Mouse (Mus musculus): ENCODE data around the gene Sumf1. TPM values are rescaled to one million over a fixed set of nuclear protein-coding genes. Genes with fewer than 3 reads are reported as not detected.

Gene Sumf1
- total RNA-seq, 2 experiments from 2014 or later: 15.7 to 17.1 TPM

- intact Hi-C loops (cut with DNase I): loop anchor here (5.0 kb wide), 2 partner anchors 115 to 120 kb away; no protein-coding TSS in a partner anchor
- DNase-seq: no peak
These were observed 26.8 kb upstream of the Sumf1 start for GRCm38 (mm10) chr6:108211896-108212880.

GRCm38 (mm10) chr6:108206914-108207566 is 21.7 kb upstream of the Sumf1 start:
- intact Hi-C loops (cut with DNase I): no loop called here
- no peak for DNase-seq

GRCm38 (mm10) chr6:108206145-108206544 is 20.8 kb upstream of the Sumf1 start:
- intact Hi-C loops (cut with DNase I): no loop called here
- DNase-seq: no peak

- intact Hi-C loops (cut with DNase I): no loop called here
These were observed 18.9 kb upstream of the Sumf1 start for GRCm38 (mm10) chr6:108204322-108204721.

GRCm38 (mm10) chr6:108198286-108198685 is 12.9 kb upstream of the Sumf1 start:
- intact Hi-C loops (cut with DNase I): no loop called here
- DNase-seq: no peak

More at GRCm38 (mm10) chr6:108204322-108204721, 18.9 kb upstream of the Sumf1 start:
- no peak for DNase-seq

- intact Hi-C loops (cut with DNase I): no loop called here
- DNase-seq: no peak
These were observed 11.7 kb upstream of the Sumf1 start for GRCm38 (mm10) chr6:108197117-108197516.

- intact Hi-C loops (cut with DNase I): no loop called here
These were observed 11.3 kb upstream of the Sumf1 start for GRCm38 (mm10) chr6:108196665-108197064.

GRCm38 (mm10) chr6:108192632-108193031 is 7.2 kb upstream of the Sumf1 start:
- no peak for DNase-seq
- intact Hi-C loops (cut with DNase I): no loop called here

More at GRCm38 (mm10) chr6:108196665-108197064, 11.3 kb upstream of the Sumf1 start:
- no peak for DNase-seq

- intact Hi-C loops (cut with DNase I): no loop called here
- DNase-seq: no peak
These were observed 5.3 kb upstream of the Sumf1 start for GRCm38 (mm10) chr6:108190690-108191089.

GRCm38 (mm10) chr6:108185685-108186009 is 265 bp upstream of the Sumf1 start:
- intact Hi-C loops (cut with DNase I): no loop called here
- DNase-seq: no peak

GRCm38 (mm10) chr6:108179087-108179486 is 6.3 kb downstream of the Sumf1 start:
- DNase-seq: no peak
- intact Hi-C loops (cut with DNase I): no loop called here

GRCm38 (mm10) chr6:108174181-108174580 is 11.2 kb downstream of the Sumf1 start:
- intact Hi-C loops (cut with DNase I): no loop called here
- DNase-seq: peak in 1 of 2 experiments; percentile 11

GRCm38 (mm10) chr6:108172219-108172618 is 13.2 kb downstream of the Sumf1 start:
- intact Hi-C loops (cut with DNase I): no loop called here
- DNase-seq: no peak

- intact Hi-C loops (cut with DNase I): no loop called here
These were observed 15.9 kb downstream of the Sumf1 start for GRCm38 (mm10) chr6:108169466-108169865.

GRCm38 (mm10) chr6:108168723-108169122 is 16.7 kb downstream of the Sumf1 start:
- DNase-seq: no peak
- intact Hi-C loops (cut with DNase I): no loop called here

More at GRCm38 (mm10) chr6:108169466-108169865, 15.9 kb downstream of the Sumf1 start:
- DNase-seq: no peak

GRCm38 (mm10) chr6:108167946-108168680 is 17.3 kb downstream of the Sumf1 start:
- intact Hi-C loops (cut with DNase I): no loop called here
- DNase-seq: no peak

GRCm38 (mm10) chr6:108165598-108165997 is 19.8 kb downstream of the Sumf1 start:
- DNase-seq: no peak
- intact Hi-C loops (cut with DNase I): no loop called here

- intact Hi-C loops (cut with DNase I): no loop called here
- no peak for DNase-seq
These were observed 20.4 kb downstream of the Sumf1 start for GRCm38 (mm10) chr6:108164935-108165334.

- intact Hi-C loops (cut with DNase I): no loop called here
- no peak for DNase-seq
These were observed 24.8 kb downstream of the Sumf1 start for GRCm38 (mm10) chr6:108160608-108161007.

GRCm38 (mm10) chr6:108156881-108157280 is 28.5 kb downstream of the Sumf1 start:
- intact Hi-C loops (cut with DNase I): no loop called here

GRCm38 (mm10) chr6:108154243-108154642 is 31.1 kb downstream of the Sumf1 start:
- no peak for DNase-seq
- intact Hi-C loops (cut with DNase I): no loop called here

More at GRCm38 (mm10) chr6:108156881-108157280, 28.5 kb downstream of the Sumf1 start:
- no peak for DNase-seq
